Mouse (Mus musculus) hindbrain, embryonic 16.5 days (tissue): ENCODE data around the gene Ttyh1. TPM values are rescaled to one million over a fixed set of nuclear protein-coding genes. Genes with fewer than 3 reads are reported as not detected.

ENCODE experiments used
- ATAC-seq: fragments of 200-750 bp; cut with Nextera tagmentation; 2 replicates; pipeline ENCODE4 v1.8.0; 2017; ENCODE audit warnings: moderate TSS enrichment, moderate library complexity
- H3K27ac ChIP-seq: fragments of 300-500 bp; sonication (generic); 2 replicates; pipeline ENCODE4 v1.5.1; 2014; ENCODE audit warnings: low read depth, mild to moderate bottlenecking, control low read depth, low read length, moderate library complexity
- H3K27me3 ChIP-seq: fragments of 300-500 bp; sonication (generic); replicated peaks from 2 replicates; pipeline ENCODE4 v1.6.1; 2014; ENCODE audit warnings: low read length; ENCODE audit not compliant: control insufficient read depth, insufficient read depth
- H3K36me3 ChIP-seq: fragments of 300-500 bp; sonication (generic); 2 replicates; pipeline ENCODE4 v1.6.1; 2014; ENCODE audit warnings: mild to moderate bottlenecking, low read length, moderate library complexity, mixed read lengths; ENCODE audit not compliant: control insufficient read depth, insufficient read depth
- H3K4me1 ChIP-seq: fragments of 300-500 bp; sonication (generic); 2 replicates; pipeline ENCODE4 v1.6.1; 2014; ENCODE audit warnings: low read depth, low read length; ENCODE audit not compliant: control insufficient read depth, insufficient read depth
- H3K4me2 ChIP-seq: fragments of 300-500 bp; sonication (generic); 2 replicates; pipeline ENCODE4 v1.6.1; 2014; ENCODE audit warnings: mild to moderate bottlenecking, low read length, control low read depth, moderate library complexity
- H3K4me3 ChIP-seq: fragments of 300-500 bp; sonication (generic); 2 replicates; pipeline ENCODE4 v1.5.1; 2014; ENCODE audit warnings: mild to moderate bottlenecking, low read length, control low read depth, moderate library complexity
- H3K9ac ChIP-seq: fragments of 300-500 bp; sonication (generic); 2 replicates; pipeline ENCODE4 v1.6.1; 2014; ENCODE audit warnings: low read depth, mild to moderate bottlenecking, control low read depth, low read length, moderate library complexity
- H3K9me3 ChIP-seq: fragments of 300-500 bp; sonication (generic); 2 replicates; pipeline ENCODE4 v1.6.1; 2014; ENCODE audit warnings: mild to moderate bottlenecking, low read length, moderate library complexity; ENCODE audit not compliant: control insufficient read depth
- WGBS: fragments of 180-500 bp; shearing (Covaris S2); extraction: QIAGEN DNeasy Blood & Tissue Kit; methylation state at CpG from one replicate; pipeline ENCODE4 v1.1.7; 2014; 5-methylcytosine and 5-hydroxymethylcytosine counted together
- polyA plus RNA-seq: library from polyadenylated mRNA; unstranded; fragments of >200 nt; fragmentation: Nextera tagmentation; extraction: Ambion mirVana; gene quantifications from 2 replicates; pipeline ENCODE4 v1.2.1, GENCODE M21; 2015

The Ttyh1 gene
- polyA plus RNA-seq, 1 experiment from 2014 or later: 239 TPM

- no peaks in the 10 kb centered on the region for H3K9me3 ChIP-seq
- H3K9ac ChIP-seq: no peak overlapping the region
- WGBS: 84% methylated on average over 11 of the region's 11 CpGs
- H3K27ac ChIP-seq: no peak overlapping the region
- H3K36me3 ChIP-seq: peaks cover 8% of the 10 kb centered on the region
- no peaks in the 10 kb centered on the region for H3K27me3 ChIP-seq
- H3K4me3 ChIP-seq: no peak overlapping the region
- no peak for ATAC-seq
- peaks cover 29% of the 10 kb centered on the region for H3K4me1 ChIP-seq
- H3K4me2 ChIP-seq: no peak overlapping the region
Observed at GRCm38 (mm10) chr7:4126992-4127785, 8.0 kb downstream of the Ttyh1 start.

- Histone ChIP-seq H3K4me1 (peaks cover 29% of the 10 kb centered on the region), H3K27me3 (no peaks in the 10 kb centered on the region), H3K4me3 (no peak overlapping the region), H3K27ac (no peak overlapping the region), H3K9me3 (no peaks in the 10 kb centered on the region), H3K9ac (no peak overlapping the region), H3K36me3 (peaks cover 9% of the 10 kb centered on the region), H3K4me2 (no peak overlapping the region)
- WGBS: 93% methylated on average over 4 of the region's 4 CpGs
- no peak for ATAC-seq
Observed at GRCm38 (mm10) chr7:4127894-4128293, 8.7 kb downstream of the Ttyh1 start.

- Histone ChIP-seq H3K9ac (no peak overlapping the region), H3K4me1 (peaks cover 22% of the 10 kb centered on the region), H3K9me3 (no peaks in the 10 kb centered on the region), H3K27me3 (no peaks in the 10 kb centered on the region), H3K36me3 (peaks cover 12% of the 10 kb centered on the region), H3K4me2 (no peak overlapping the region), H3K4me3 (no peak overlapping the region), H3K27ac (0 out of 2 replicates have a peak overlapping the region, but pooled peaks have one; percentile 29)
- 67% methylated on average over 6 of the region's 6 CpGs for WGBS
- ATAC-seq: no peak
Observed at GRCm38 (mm10) chr7:4128860-4129259, 9.7 kb downstream of the Ttyh1 start.

- no peak overlapping the region for H3K4me3 ChIP-seq
- no peak overlapping the region; the same call in 1 of the 2 replicates for H3K9ac ChIP-seq
- no peaks in the 10 kb centered on the region for H3K27me3 ChIP-seq
- no peaks in the 10 kb centered on the region for H3K9me3 ChIP-seq
- H3K4me2 ChIP-seq: no peak overlapping the region
- H3K4me1 ChIP-seq: peaks cover 8% of the 10 kb centered on the region; the same call in 1 of the 2 replicates
- 26% methylated on average over 13 of the region's 13 CpGs for WGBS
- ATAC-seq: peak; percentile 57
- H3K27ac ChIP-seq: peak overlapping the region; percentile 31
- peaks cover 12% of the 10 kb centered on the region for H3K36me3 ChIP-seq
Observed at GRCm38 (mm10) chr7:4130686-4131452, 11.7 kb downstream of the Ttyh1 start.

GRCm38 (mm10) chr7:4131964-4132363 is 12.8 kb downstream of the Ttyh1 start:
- no peak for ATAC-seq
- H3K27ac ChIP-seq: peak overlapping the region; percentile 31; the same call in 1 of the 2 replicates
- peaks cover 12% of the 10 kb centered on the region for H3K36me3 ChIP-seq
- H3K4me2 ChIP-seq: no peak overlapping the region
- peaks cover 8% of the 10 kb centered on the region; the same call in 1 of the 2 replicates for H3K4me1 ChIP-seq
- H3K27me3 ChIP-seq: no peaks in the 10 kb centered on the region
- 90% methylated on average over 8 of the region's 8 CpGs for WGBS
- H3K9me3 ChIP-seq: no peaks in the 10 kb centered on the region
- no peak overlapping the region for H3K4me3 ChIP-seq
- H3K9ac ChIP-seq: no peak overlapping the region; the same call in 1 of the 2 replicates

GRCm38 (mm10) chr7:4132581-4132980 is 13.4 kb downstream of the Ttyh1 start:
- no peak overlapping the region; the same call in 1 of the 2 replicates for H3K27ac ChIP-seq
- H3K4me2 ChIP-seq: no peak overlapping the region
- H3K36me3 ChIP-seq: peaks cover 12% of the 10 kb centered on the region
- no peaks in the 10 kb centered on the region for H3K9me3 ChIP-seq
- ATAC-seq: no peak
- H3K27me3 ChIP-seq: no peaks in the 10 kb centered on the region
- no peak overlapping the region for H3K9ac ChIP-seq
- peaks cover 8% of the 10 kb centered on the region for H3K4me1 ChIP-seq
- 86% methylated on average over 3 of the region's 3 CpGs for WGBS
- no peak overlapping the region for H3K4me3 ChIP-seq

GRCm38 (mm10) chr7:4132998-4133397 is 13.8 kb downstream of the Ttyh1 start:
- peaks cover 12% of the 10 kb centered on the region for H3K4me1 ChIP-seq
- no peak overlapping the region; the same call in 1 of the 2 replicates for H3K9ac ChIP-seq
- no peaks in the 10 kb centered on the region for H3K27me3 ChIP-seq

GRCm38 (mm10) chr7:4134911-4135310 is 15.7 kb downstream of the Ttyh1 start:
- no peak for ATAC-seq
- no peak overlapping the region for H3K9ac ChIP-seq
- peaks cover 19% of the 10 kb centered on the region for H3K4me1 ChIP-seq
- WGBS: 83% methylated on average over 5 of the region's 5 CpGs
- H3K36me3 ChIP-seq: peaks cover 13% of the 10 kb centered on the region
- H3K4me3 ChIP-seq: no peak overlapping the region
- no peaks in the 10 kb centered on the region for H3K9me3 ChIP-seq
- no peak overlapping the region for H3K4me2 ChIP-seq
- no peak overlapping the region for H3K27ac ChIP-seq
- H3K27me3 ChIP-seq: no peaks in the 10 kb centered on the region

More at GRCm38 (mm10) chr7:4132998-4133397, 13.8 kb downstream of the Ttyh1 start:
- Histone ChIP-seq H3K4me2 (no peak overlapping the region), H3K4me3 (no peak overlapping the region), H3K36me3 (peaks cover 8% of the 10 kb centered on the region), H3K9me3 (no peaks in the 10 kb centered on the region), H3K27ac (no peak overlapping the region)
- 89% methylated on average over 7 of the region's 7 CpGs for WGBS
- no peak for ATAC-seq

GRCm38 (mm10) chr7:4136404-4136770 is 17.2 kb downstream of the Ttyh1 start:
- H3K9ac ChIP-seq: peak overlapping the region; percentile 70
- ATAC-seq: peak; percentile 48
- 0% methylated on average over 16 of the region's 16 CpGs for WGBS
- H3K9me3 ChIP-seq: no peaks in the 10 kb centered on the region
- peaks cover 13% of the 10 kb centered on the region for H3K4me1 ChIP-seq
- H3K27me3 ChIP-seq: no peaks in the 10 kb centered on the region
- H3K4me2 ChIP-seq: peak overlapping the region; percentile 65
- H3K36me3 ChIP-seq: peaks cover 27% of the 10 kb centered on the region
- peak overlapping the region; percentile 99 for H3K27ac ChIP-seq
- H3K4me3 ChIP-seq: peak overlapping the region; percentile 78
